Mouse (Mus musculus) liver, postnatal 0 days (tissue): ENCODE measurements at regions not wholly inside any gene's neighbourhood (a gene's known extent, or its start where the extent isn't known, plus 50 kb on each side); places are given as distances from the start of the nearest gene placed in this dataset.

ENCODE experiments used
- CTCF ChIP-seq: sonication (generic); IDR thresholded peaks from 2 replicates; pipeline ENCODE4 v1.5.1; 2016; ENCODE audit warnings: antibody characterized with exemption, low read depth
- EP300 ChIP-seq: IDR thresholded peaks from 2 replicates; pipeline ENCODE4 v1.6.1; 2016; ENCODE audit warnings: antibody characterized with exemption, low read depth, mild to moderate bottlenecking

DNA sequence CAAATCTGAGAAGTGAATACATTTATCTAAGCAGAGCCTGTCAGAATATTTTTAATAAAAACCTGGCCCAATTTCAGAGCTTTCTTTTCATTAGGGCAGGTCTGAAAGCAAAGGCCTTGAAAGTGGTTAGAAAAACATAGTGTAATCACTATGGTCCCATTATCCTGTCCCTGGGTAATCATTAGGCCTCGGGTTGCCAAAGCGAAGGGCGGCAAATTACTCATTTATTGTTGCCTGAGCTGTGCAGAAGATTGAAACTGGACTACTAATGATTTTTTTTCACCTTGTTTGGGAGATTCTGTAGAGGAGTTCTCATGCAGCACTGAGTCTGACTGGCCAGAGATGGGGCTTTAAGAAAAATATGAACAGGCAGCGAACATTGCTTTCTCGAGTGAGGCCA, 63.7 kb upstream of the Prkd1 start:
- TF ChIP-seq EP300 (no peak), CTCF (no peak)
